Mouse (Mus musculus): ENCODE data around the gene Ccl7. TPM values are rescaled to one million over a fixed set of nuclear protein-coding genes. Genes with fewer than 3 reads are reported as not detected.

Gene Ccl7
- polyA plus RNA-seq, 2 experiments: 0.16 to 0.33 TPM

DNA sequence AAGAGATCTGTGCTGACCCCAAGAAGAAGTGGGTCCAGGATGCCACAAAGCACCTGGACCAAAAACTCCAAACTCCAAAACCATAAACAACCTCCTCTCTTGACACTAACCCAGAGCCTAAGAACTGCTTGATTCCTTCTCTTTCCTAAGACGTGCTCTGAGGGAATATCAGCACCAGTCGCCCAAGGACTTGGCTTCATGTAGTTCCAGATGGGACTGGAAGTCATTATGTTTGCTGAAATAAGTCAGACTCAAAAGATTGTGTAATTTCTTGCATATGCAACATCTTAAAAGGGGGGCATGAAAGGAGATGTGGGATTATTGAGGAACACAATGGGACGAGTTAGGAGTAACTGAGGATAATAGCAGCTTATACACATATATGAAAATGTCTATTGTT, 16.7 kb downstream of the Ccl7 start:
- H3K4me3 ChIP-seq (ENCODE audit: insufficient read depth in 1 of 2, low read depth in 2 of 2, low read length in 2 of 2): no peak overlapping the region
- 46% methylated on average over 3 of the region's 3 CpGs for WGBS (ENCODE audit: insufficient replicate concordance)
- TF ChIP-seq EP300 (IDR thresholded peaks at IDR 0.05; ENCODE audit: low read depth) (no peak), CTCF (IDR thresholded peaks at IDR 0.05; ENCODE audit: low read depth) (no peak)

DNA sequence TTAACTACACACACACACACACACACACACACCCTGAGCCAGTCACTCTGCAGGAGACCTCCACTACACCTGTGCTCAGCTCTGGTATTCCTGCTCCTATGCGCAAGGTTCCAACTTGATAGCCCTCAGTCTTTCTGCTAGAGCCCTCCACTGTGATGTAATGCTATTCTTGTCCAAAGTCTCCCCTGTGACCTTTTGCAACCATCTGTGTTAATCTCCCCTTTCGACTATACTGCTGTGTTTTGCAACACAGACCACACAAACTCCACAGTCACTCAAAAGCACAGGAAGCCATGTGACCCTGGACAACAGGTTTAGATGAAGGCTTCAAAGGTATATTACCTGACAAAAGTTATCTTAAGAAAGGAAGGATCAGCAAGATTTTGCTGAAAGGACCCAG, 17.9 kb downstream of the Ccl7 start:
- no peak for ATAC-seq (ENCODE audit: insufficient read depth)
- Histone ChIP-seq H3K9ac (replicated peaks) (no peak overlapping the region), H3K36me3 (replicated peaks; ENCODE audit: control insufficient read depth, insufficient read depth, low read depth) (no peaks in the 10 kb centered on the region), H3K27ac (no peak overlapping the region), H3K4me2 (ENCODE audit: low read depth) (no peak overlapping the region), H3K4me1 (replicated peaks; ENCODE audit: control insufficient read depth in 2 of 2, insufficient read depth in 2 of 2, low read length in 1 of 2) (no peaks in the 10 kb centered on the region), H3K9me3 (ENCODE audit: control insufficient read depth, low read length) (no peaks in the 10 kb centered on the region), H3K4me3 (ENCODE audit: insufficient read depth in 1 of 2, low read depth in 2 of 2, low read length in 2 of 2) (no peak overlapping the region), H3K27me3 (ENCODE audit: control insufficient read depth, insufficient read depth, low read length) (no peaks in the 10 kb centered on the region)
- WGBS (ENCODE audit: insufficient replicate concordance): 51% methylated on average over 2 of the region's 2 CpGs
- no peak for DNase-seq (ENCODE audit: low read depth in 3 of 3, low spot score in 3 of 3)
- TF ChIP-seq EP300 (IDR thresholded peaks at IDR 0.05; ENCODE audit: low read depth) (no peak), CTCF (IDR thresholded peaks at IDR 0.05; ENCODE audit: low read depth) (no peak)

More for the DNA sequence above, 16.7 kb downstream of the Ccl7 start:
- H3K27ac ChIP-seq: no peak overlapping the region
- DNase-seq (ENCODE audit: low read depth in 3 of 3, low spot score in 3 of 3) (no peak), ATAC-seq (ENCODE audit: insufficient read depth) (no peak)
- no peak overlapping the region for H3K9ac ChIP-seq (replicated peaks)
- H3K27me3 ChIP-seq (ENCODE audit: control insufficient read depth, insufficient read depth, low read length): no peaks in the 10 kb centered on the region
- H3K4me2 ChIP-seq (ENCODE audit: low read depth): no peak overlapping the region
- H3K4me1 ChIP-seq (replicated peaks; ENCODE audit: control insufficient read depth in 2 of 2, insufficient read depth in 2 of 2, low read length in 1 of 2): no peaks in the 10 kb centered on the region
- H3K9me3 ChIP-seq (ENCODE audit: control insufficient read depth, low read length): no peaks in the 10 kb centered on the region
- H3K36me3 ChIP-seq (replicated peaks; ENCODE audit: control insufficient read depth, insufficient read depth, low read depth): no peaks in the 10 kb centered on the region

DNA sequence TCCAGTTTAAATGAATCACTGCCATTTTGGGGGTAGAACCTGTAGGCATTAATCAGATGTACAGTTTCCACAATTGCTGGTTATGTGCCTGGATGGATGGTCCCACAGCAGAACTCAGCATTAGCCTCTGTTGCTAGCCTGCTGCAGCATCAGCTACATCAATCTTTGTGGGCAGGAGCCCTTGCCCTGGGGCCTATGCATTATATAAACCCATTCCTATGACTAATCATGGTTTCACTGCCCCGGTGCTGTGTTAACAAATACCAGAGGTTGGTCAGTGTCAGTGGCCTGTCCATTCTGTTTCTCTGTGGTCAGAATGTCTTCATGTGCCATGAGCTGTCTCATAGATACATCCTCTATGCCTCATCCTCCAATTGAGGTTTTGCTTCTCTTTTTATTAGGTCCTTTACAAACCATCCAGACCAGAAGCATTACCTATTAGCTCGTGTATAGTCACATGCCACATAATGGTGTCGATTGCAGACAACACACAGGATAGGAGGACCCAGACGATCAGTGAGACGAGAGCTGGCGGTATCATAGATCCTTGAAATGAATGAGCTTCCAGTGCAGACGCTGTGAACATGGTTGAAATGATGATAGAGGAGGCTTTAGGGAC, 21.6 kb downstream of the Ccl7 start:
- 64% methylated on average over 7 of the region's 7 CpGs for WGBS (ENCODE audit: insufficient replicate concordance)
- H3K4me2 ChIP-seq (ENCODE audit: low read depth): no peak overlapping the region
- H3K36me3 ChIP-seq (replicated peaks; ENCODE audit: control insufficient read depth, insufficient read depth, low read depth): no peaks in the 10 kb centered on the region
- H3K9ac ChIP-seq (replicated peaks): no peak overlapping the region
- no peak overlapping the region for H3K4me3 ChIP-seq (ENCODE audit: insufficient read depth in 1 of 2, low read depth in 2 of 2, low read length in 2 of 2)
- no peaks in the 10 kb centered on the region for H3K27me3 ChIP-seq (ENCODE audit: control insufficient read depth, insufficient read depth, low read length)
- DNase-seq (ENCODE audit: low read depth in 3 of 3, low spot score in 3 of 3) (no peak), ATAC-seq (ENCODE audit: insufficient read depth) (no peak)
- TF ChIP-seq EP300 (IDR thresholded peaks at IDR 0.05; ENCODE audit: low read depth) (no peak), CTCF (IDR thresholded peaks at IDR 0.05; ENCODE audit: low read depth) (no peak)
- no peaks in the 10 kb centered on the region for H3K9me3 ChIP-seq (ENCODE audit: control insufficient read depth, low read length)
- no peaks in the 10 kb centered on the region for H3K4me1 ChIP-seq (replicated peaks; ENCODE audit: control insufficient read depth in 2 of 2, insufficient read depth in 2 of 2, low read length in 1 of 2)
- H3K27ac ChIP-seq: no peak overlapping the region

DNA sequence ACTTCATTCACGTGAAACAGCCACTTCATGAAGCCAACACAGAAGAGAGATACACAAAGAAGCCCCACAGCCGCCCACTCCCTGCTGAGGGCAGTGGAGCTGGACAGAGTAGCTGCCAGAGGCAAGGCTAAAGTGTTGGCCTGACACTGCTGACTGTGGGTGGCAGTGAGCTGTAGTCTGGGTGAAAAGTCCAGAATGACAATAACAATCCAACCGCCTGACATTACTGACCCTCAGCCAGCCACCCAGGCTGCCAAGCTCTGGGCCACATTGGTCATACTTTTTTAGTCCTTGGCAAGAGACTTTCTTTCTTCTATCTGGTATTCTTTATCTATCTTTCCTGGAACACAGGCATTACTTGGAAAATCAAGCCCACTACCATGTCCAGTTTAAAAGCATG, 25.6 kb downstream of the Ccl7 start:
- H3K27ac ChIP-seq: no peak overlapping the region

DNA sequence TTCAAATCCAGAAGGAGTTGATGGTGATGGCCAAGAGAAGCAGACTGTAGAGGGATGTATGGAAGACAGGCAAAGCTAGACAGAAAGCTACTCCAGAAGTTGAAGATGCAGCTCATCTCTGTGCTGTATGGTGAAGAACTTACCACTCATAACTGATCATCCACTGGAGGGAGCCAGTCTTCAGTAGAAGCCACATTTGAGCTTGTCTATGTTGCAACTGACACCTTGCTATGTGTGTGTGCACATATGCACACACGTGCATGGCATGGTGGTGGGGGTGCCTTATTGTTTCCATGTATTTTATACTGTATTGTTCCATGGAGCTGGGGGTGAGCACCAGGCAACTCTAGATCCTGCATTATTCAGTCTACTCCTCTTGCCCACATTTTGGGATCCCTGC, 26.9 kb downstream of the Ccl7 start:
- H3K4me1 ChIP-seq (replicated peaks; ENCODE audit: control insufficient read depth in 2 of 2, insufficient read depth in 2 of 2, low read length in 1 of 2): no peaks in the 10 kb centered on the region
- no peaks in the 10 kb centered on the region for H3K36me3 ChIP-seq (replicated peaks; ENCODE audit: control insufficient read depth, insufficient read depth, low read depth)
- WGBS (ENCODE audit: insufficient replicate concordance): 39% methylated on average over 1 of the region's 1 CpGs
- H3K27me3 ChIP-seq (ENCODE audit: control insufficient read depth, insufficient read depth, low read length): no peaks in the 10 kb centered on the region
- H3K9ac ChIP-seq (replicated peaks): no peak overlapping the region
- no peak overlapping the region for H3K4me3 ChIP-seq (ENCODE audit: insufficient read depth in 1 of 2, low read depth in 2 of 2, low read length in 2 of 2)
- DNase-seq (ENCODE audit: low read depth in 3 of 3, low spot score in 3 of 3) (no peak), ATAC-seq (ENCODE audit: insufficient read depth) (no peak)
- no peaks in the 10 kb centered on the region for H3K9me3 ChIP-seq (ENCODE audit: control insufficient read depth, low read length)
- no peak overlapping the region for H3K27ac ChIP-seq
- H3K4me2 ChIP-seq (ENCODE audit: low read depth): no peak overlapping the region
- TF ChIP-seq EP300 (IDR thresholded peaks at IDR 0.05; ENCODE audit: low read depth) (no peak), CTCF (IDR thresholded peaks at IDR 0.05; ENCODE audit: low read depth) (no peak)

More for the DNA sequence above, 25.6 kb downstream of the Ccl7 start:
- Histone ChIP-seq H3K4me1 (replicated peaks; ENCODE audit: control insufficient read depth in 2 of 2, insufficient read depth in 2 of 2, low read length in 1 of 2) (no peaks in the 10 kb centered on the region), H3K9ac (replicated peaks) (no peak overlapping the region), H3K27me3 (ENCODE audit: control insufficient read depth, insufficient read depth, low read length) (no peaks in the 10 kb centered on the region), H3K4me2 (ENCODE audit: low read depth) (no peak overlapping the region), H3K9me3 (ENCODE audit: control insufficient read depth, low read length) (no peaks in the 10 kb centered on the region), H3K36me3 (replicated peaks; ENCODE audit: control insufficient read depth, insufficient read depth, low read depth) (no peaks in the 10 kb centered on the region), H3K4me3 (ENCODE audit: insufficient read depth in 1 of 2, low read depth in 2 of 2, low read length in 2 of 2) (no peak overlapping the region)
- 63% methylated on average over 3 of the region's 3 CpGs for WGBS (ENCODE audit: insufficient replicate concordance)
- no peak for TF ChIP-seq CTCF (IDR thresholded peaks at IDR 0.05; ENCODE audit: low read depth)
- TF ChIP-seq EP300 (IDR thresholded peaks at IDR 0.05; ENCODE audit: low read depth): no peak
- DNase-seq (ENCODE audit: low read depth in 3 of 3, low spot score in 3 of 3) (no peak), ATAC-seq (ENCODE audit: insufficient read depth) (no peak)

Measured in liver, embryonic 14.5 days (tissue).